Mouse (Mus musculus) lung, embryonic 14.5 days (tissue): ENCODE measurements around the gene Tra2b. TPM values are rescaled to one million over a fixed set of nuclear protein-coding genes. Genes with fewer than 3 reads are reported as not detected.
"Not testable (repeated sequence)": the region's sequence is repeated elsewhere in the genome, so short reads cannot be mapped to it uniquely, and the experiment has no call there.

Experiments
- ATAC-seq: fragments of 200-750 bp; cut with Nextera tagmentation; 2 replicates; pipeline ENCODE4 v1.8.0; 2017; ENCODE audit warnings: mild to moderate bottlenecking, moderate TSS enrichment, moderate library complexity; ENCODE audit not compliant: insufficient read depth
- DNase-seq: peaks from one replicate; pipeline ENCODE4 v3.0.0-alpha.2; 2015
- H3K27ac ChIP-seq: fragments of 300-500 bp; sonication (generic); 2 replicates; pipeline ENCODE4 v1.5.1; 2014; ENCODE audit warnings: low read depth, mild to moderate bottlenecking, moderate library complexity
- H3K27me3 ChIP-seq: fragments of 300-500 bp; sonication (generic); 2 replicates; pipeline ENCODE4 v1.6.1; 2014; ENCODE audit warnings: low read length, control low read depth; ENCODE audit not compliant: insufficient read depth
- H3K36me3 ChIP-seq: fragments of 300-500 bp; sonication (generic); 2 replicates; pipeline ENCODE4 v1.6.1; 2014; ENCODE audit warnings: control low read depth; ENCODE audit not compliant: insufficient read depth
- H3K4me1 ChIP-seq: fragments of 300-500 bp; sonication (generic); 2 replicates; pipeline ENCODE4 v1.6.1; 2014; ENCODE audit warnings: antibody characterized with exemption, control low read depth; ENCODE audit not compliant: insufficient read depth
- H3K4me2 ChIP-seq: fragments of 300-500 bp; sonication (generic); 2 replicates; pipeline ENCODE4 v1.6.1; 2014; ENCODE audit warnings: mild to moderate bottlenecking
- H3K4me3 ChIP-seq: fragments of 300-500 bp; sonication (generic); 2 replicates; pipeline ENCODE4 v1.5.1; 2014; ENCODE audit warnings: low read depth, low read length
- H3K9ac ChIP-seq: fragments of 300-500 bp; sonication (generic); 2 replicates; pipeline ENCODE4 v1.6.1; 2014
- H3K9me3 ChIP-seq: fragments of 300-500 bp; sonication (generic); 2 replicates; pipeline ENCODE4 v1.6.1; 2016; ENCODE audit warnings: low read depth, low read length, control low read depth
- CTCF ChIP-seq: IDR thresholded peaks from 2 replicates; pipeline ENCODE4 v1.5.1; 2016; ENCODE audit warnings: antibody characterized with exemption, low read depth
- WGBS: fragments of 180-500 bp; shearing (Covaris S2); extraction: QIAGEN DNeasy Blood & Tissue Kit; methylation state at CpG from one replicate; pipeline ENCODE4 v1.1.7; 2014; 5-methylcytosine and 5-hydroxymethylcytosine counted together
- polyA plus RNA-seq: library from polyadenylated mRNA; unstranded; fragments of >200 nt; fragmentation: Nextera tagmentation; extraction: Ambion mirVana; gene quantifications from 2 replicates; pipeline ENCODE4 v1.2.1, GENCODE M21; 2014

Tra2b gene
- polyA plus RNA-seq, 1 experiment from 2014 or later, result 415 TPM

DNA sequence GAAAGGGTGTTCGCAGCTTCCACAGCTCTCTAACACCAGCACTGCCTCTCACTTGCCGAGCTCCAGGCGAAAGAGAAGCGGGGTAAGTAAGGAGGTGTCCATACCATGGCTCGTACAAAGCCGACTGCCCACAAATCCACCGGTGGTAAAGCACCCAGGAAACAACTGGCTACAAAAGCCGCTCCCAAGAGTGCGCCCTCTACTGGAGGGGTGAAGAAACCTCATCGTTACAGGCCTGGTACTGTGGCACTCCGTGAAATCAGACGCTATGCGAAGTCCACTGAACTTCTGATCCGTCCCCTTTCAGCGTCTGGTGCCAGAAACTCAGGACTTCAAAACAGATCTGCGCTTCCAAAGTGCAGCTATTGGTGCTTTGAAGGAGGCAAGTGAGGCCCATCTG, 29.0 kb downstream of the Tra2b start:
- no peak overlapping the region for H3K4me2 ChIP-seq
- TF ChIP-seq CTCF, result peak; percentile 41
- H3K9ac ChIP-seq, result no peak overlapping the region
- WGBS, result 88% methylated on average over 16 of the region's 16 CpGs
- no peak for DNase-seq
- no peaks in the 10 kb centered on the region for H3K4me1 ChIP-seq
- no peaks in the 10 kb centered on the region for H3K9me3 ChIP-seq
- no peak overlapping the region for H3K4me3 ChIP-seq
- ATAC-seq, result no peak
- H3K27ac ChIP-seq, result no peak overlapping the region
- peaks cover 22% of the 10 kb centered on the region for H3K36me3 ChIP-seq
- no peaks in the 10 kb centered on the region for H3K27me3 ChIP-seq

GRCm38 (mm10) chr16:22234535-22234934, 31.3 kb downstream of the Tra2b start:
- no peak for ATAC-seq
- DNase-seq, result no peak
- Histone ChIP-seq H3K36me3 (0 out of 2 replicates have a peak, but pooled peaks cover 4% of the 10 kb centered on the region), H3K27ac (no peak overlapping the region), H3K4me1 (no peaks in the 10 kb centered on the region), H3K9ac (no peak overlapping the region), H3K27me3 (no peaks in the 10 kb centered on the region), H3K9me3 (no peaks in the 10 kb centered on the region), H3K4me3 (no peak overlapping the region), H3K4me2 (no peak overlapping the region)
- no peak for TF ChIP-seq CTCF
- 38% methylated on average over 6 of the region's 6 CpGs for WGBS

DNA sequence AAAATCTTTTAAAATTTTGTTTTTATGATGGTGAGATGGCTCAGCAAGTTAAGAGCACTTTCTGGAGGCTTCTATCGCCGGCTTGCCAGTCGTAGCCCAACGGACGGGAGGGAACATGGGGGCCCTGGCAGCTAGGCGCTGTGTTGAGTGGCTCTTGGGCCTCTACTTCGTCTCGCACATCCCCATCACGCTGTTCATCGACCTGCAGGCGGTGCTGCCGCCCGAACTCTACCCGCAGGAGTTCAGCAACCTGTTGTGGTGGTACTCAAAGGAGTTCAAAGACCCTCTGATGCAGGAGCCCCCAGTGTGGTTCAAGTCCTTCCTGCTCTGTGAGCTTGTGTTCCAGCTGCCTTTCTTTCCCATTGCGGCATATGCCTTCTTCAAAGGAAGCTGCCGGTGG, 35.5 kb downstream of the Tra2b start:
- not testable (repeated sequence) for H3K4me2 ChIP-seq, H3K36me3 ChIP-seq, H3K27me3 ChIP-seq, DNase-seq, H3K9ac ChIP-seq, H3K4me1 ChIP-seq, ATAC-seq, H3K27ac ChIP-seq, H3K4me3 ChIP-seq, H3K9me3 ChIP-seq
- 74% methylated on average over 16 of the region's 16 CpGs for WGBS

DNA sequence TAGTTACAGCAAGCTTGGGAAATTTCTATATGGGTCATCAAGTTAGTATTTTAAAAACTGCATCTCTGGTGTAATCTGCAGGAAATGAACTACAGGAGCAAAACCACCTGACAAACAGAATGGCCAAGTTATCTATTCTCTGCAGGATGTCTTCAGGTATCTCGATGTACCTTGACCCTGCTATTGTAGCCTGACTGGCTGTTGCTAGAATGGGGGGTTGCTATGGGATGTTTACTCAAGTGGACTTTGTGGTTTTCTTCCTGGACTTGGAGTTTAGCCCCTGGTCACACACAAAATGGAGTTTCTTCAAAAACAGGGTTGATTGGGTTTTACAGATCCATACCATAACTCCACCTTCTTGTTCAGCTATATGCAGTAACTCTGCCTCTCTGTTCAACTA, 62.3 kb downstream of the Tra2b start:
- 88% methylated on average over 1 of the region's 1 CpGs for WGBS

GRCm38 (mm10) chr16:22201858-22202257, 63.9 kb downstream of the Tra2b start:
- no peak for TF ChIP-seq CTCF
- WGBS, result 45% methylated on average over 3 of the region's 3 CpGs
- Histone ChIP-seq H3K4me1 (no peaks in the 10 kb centered on the region), H3K4me3 (no peak overlapping the region), H3K9me3 (no peaks in the 10 kb centered on the region), H3K27ac (no peak overlapping the region), H3K4me2 (no peak overlapping the region), H3K9ac (no peak overlapping the region), H3K36me3 (no peaks in the 10 kb centered on the region), H3K27me3 (no peaks in the 10 kb centered on the region)
- DNase-seq (no peak), ATAC-seq (no peak)

More for the DNA sequence above, 62.3 kb downstream of the Tra2b start:
- no peak overlapping the region for H3K4me2 ChIP-seq
- H3K4me1 ChIP-seq, result no peaks in the 10 kb centered on the region
- DNase-seq (no peak), ATAC-seq (no peak)
- no peak for TF ChIP-seq CTCF
- no peak overlapping the region for H3K27ac ChIP-seq
- no peak overlapping the region for H3K4me3 ChIP-seq
- H3K9ac ChIP-seq, result no peak overlapping the region
- no peaks in the 10 kb centered on the region for H3K9me3 ChIP-seq
- H3K27me3 ChIP-seq, result no peaks in the 10 kb centered on the region
- H3K36me3 ChIP-seq, result no peaks in the 10 kb centered on the region

GRCm38 (mm10) chr16:22200476-22200875, 65.3 kb downstream of the Tra2b start:
- Histone ChIP-seq H3K4me3 (no peak overlapping the region), H3K27ac (no peak overlapping the region), H3K36me3 (no peaks in the 10 kb centered on the region), H3K27me3 (no peaks in the 10 kb centered on the region), H3K4me1 (no peaks in the 10 kb centered on the region), H3K9ac (no peak overlapping the region), H3K4me2 (no peak overlapping the region), H3K9me3 (no peaks in the 10 kb centered on the region)
- WGBS, result 69% methylated on average over 1 of the region's 1 CpGs
- ATAC-seq (no peak), DNase-seq (no peak)
- TF ChIP-seq CTCF, result no peak

Other genes with a start within 250 kb of the Tra2b start
- gene Igf2bp2, start 102.7 kb downstream of the Tra2b start, polyA plus RNA-seq, result 83.4 and 87.9 TPM in 2 replicates
- 222 and 242 TPM in 2 replicates for gene Etv5, start 173.7 kb upstream of the Tra2b start, polyA plus RNA-seq